Mouse (Mus musculus) forebrain, embryonic 11.5 days (tissue): ENCODE measurements around the gene Midn. TPM values are rescaled to one million over a fixed set of nuclear protein-coding genes. Genes with fewer than 3 reads are reported as not detected.
A peak's percentile ranks its signal among the peaks of the same experiment; 100 is the strongest.

ENCODE experiments used
- ATAC-seq: fragments of 200-750 bp; cut with Nextera tagmentation; replicated peaks from 2 replicates; pipeline ENCODE4 v1.8.0; 2017; ENCODE audit warnings: moderate TSS enrichment; ENCODE audit not compliant: low FRiP score
- DNase-seq: peaks from one replicate; pipeline ENCODE4 v3.0.0-alpha.2; 2017; ENCODE audit warnings: low spot score
- H3K27ac ChIP-seq: fragments of 300-500 bp; sonication (generic); 2 replicates; pipeline ENCODE4 v1.5.1; 2014; ENCODE audit warnings: low read depth, low read length
- H3K27me3 ChIP-seq: fragments of 300-500 bp; sonication (generic); 2 replicates; pipeline ENCODE4 v1.6.1; 2014; ENCODE audit warnings: mild to moderate bottlenecking, low read length, mixed read lengths; ENCODE audit not compliant: control insufficient read depth, insufficient read depth
- H3K36me3 ChIP-seq: fragments of 300-500 bp; sonication (generic); 2 replicates; pipeline ENCODE4 v1.6.1; 2014; ENCODE audit warnings: mild to moderate bottlenecking, low read length, moderate library complexity, mixed read lengths; ENCODE audit not compliant: control insufficient read depth, insufficient read depth
- H3K4me1 ChIP-seq: fragments of 300-500 bp; sonication (generic); replicated peaks from 2 replicates; pipeline ENCODE4 v1.6.1; 2014; ENCODE audit warnings: low read length, mixed read lengths; ENCODE audit not compliant: control insufficient read depth, insufficient read depth
- H3K4me2 ChIP-seq: fragments of 300-500 bp; sonication (generic); 2 replicates; pipeline ENCODE4 v1.6.1; 2014; ENCODE audit warnings: low read depth, mild to moderate bottlenecking, low read length, moderate library complexity, mixed read lengths; ENCODE audit not compliant: severe bottlenecking
- H3K4me3 ChIP-seq: fragments of 300-500 bp; sonication (generic); 2 replicates; pipeline ENCODE4 v1.5.1; 2014; ENCODE audit warnings: low read depth, low read length
- H3K9ac ChIP-seq: fragments of 300-500 bp; sonication (generic); 2 replicates; pipeline ENCODE4 v1.6.1; 2014; ENCODE audit warnings: low read length
- H3K9me3 ChIP-seq: fragments of 300-500 bp; sonication (generic); 2 replicates; pipeline ENCODE4 v1.6.1; 2016; ENCODE audit warnings: low read length, mixed read lengths; ENCODE audit not compliant: control insufficient read depth
- WGBS: fragments of 180-500 bp; shearing (Covaris S2); extraction: QIAGEN DNeasy Blood & Tissue Kit; methylation state at CpG from one replicate; pipeline ENCODE4 v1.1.7; 2014; 5-methylcytosine and 5-hydroxymethylcytosine counted together
- polyA plus RNA-seq: library from polyadenylated mRNA; unstranded; fragments of >200 nt; fragmentation: Nextera tagmentation; extraction: Ambion mirVana; gene quantifications from 2 replicates; pipeline ENCODE4 v1.2.1, GENCODE M21; 2014

The Midn gene
- polyA plus RNA-seq, 1 experiment from 2014 or later: 58.3 TPM

GRCm38 (mm10) chr10:80144159-80144558, 3.9 kb upstream of the Midn start:
- 92% methylated on average over 12 of the region's 12 CpGs for WGBS
- Histone ChIP-seq H3K4me2 (no peak overlapping the region), H3K4me1 (peaks cover 18% of the 10 kb centered on the region), H3K27ac (no peak overlapping the region), H3K27me3 (no peaks in the 10 kb centered on the region), H3K4me3 (no peak overlapping the region), H3K9me3 (no peaks in the 10 kb centered on the region), H3K36me3 (peaks cover 3% of the 10 kb centered on the region; the same call in 1 of the 2 replicates), H3K9ac (no peak overlapping the region; the same call in 1 of the 2 replicates)
- DNase-seq (no peak), ATAC-seq (no peak)

GRCm38 (mm10) chr10:80144864-80145838, 2.9 kb upstream of the Midn start:
- Histone ChIP-seq H3K9me3 (no peaks in the 10 kb centered on the region), H3K4me3 (no peak overlapping the region), H3K27ac (no peak overlapping the region), H3K36me3 (peaks cover 3% of the 10 kb centered on the region; the same call in 1 of the 2 replicates), H3K27me3 (no peaks in the 10 kb centered on the region), H3K4me1 (peaks cover 16% of the 10 kb centered on the region), H3K9ac (no peak overlapping the region), H3K4me2 (no peak overlapping the region)
- ATAC-seq (no peak), DNase-seq (peak; percentile 91)
- 76% methylated on average over 20 of the region's 20 CpGs for WGBS

- Histone ChIP-seq H3K27me3 (no peaks in the 10 kb centered on the region), H3K36me3 (peaks cover 3% of the 10 kb centered on the region; the same call in 1 of the 2 replicates), H3K4me3 (no peak overlapping the region), H3K4me2 (no peak overlapping the region), H3K27ac (no peak overlapping the region), H3K9me3 (no peaks in the 10 kb centered on the region), H3K9ac (no peak overlapping the region), H3K4me1 (peaks cover 16% of the 10 kb centered on the region)
- ATAC-seq: no peak
- peak; percentile 63 for DNase-seq
- WGBS: 87% methylated on average over 6 of the region's 6 CpGs
These were observed 2.2 kb upstream of the Midn start for GRCm38 (mm10) chr10:80145896-80146295.

- H3K4me2 ChIP-seq: no peak overlapping the region
- 82% methylated on average over 4 of the region's 4 CpGs for WGBS
- H3K9ac ChIP-seq: no peak overlapping the region
- peaks cover 16% of the 10 kb centered on the region for H3K4me1 ChIP-seq
- peaks cover 4% of the 10 kb centered on the region; the same call in 1 of the 2 replicates for H3K36me3 ChIP-seq
- ATAC-seq (no peak), DNase-seq (no peak)
- no peaks in the 10 kb centered on the region for H3K27me3 ChIP-seq
- H3K27ac ChIP-seq: 0 out of 2 replicates have a peak overlapping the region, but pooled peaks have one; percentile 5
- no peak overlapping the region for H3K4me3 ChIP-seq
- H3K9me3 ChIP-seq: no peaks in the 10 kb centered on the region
These were observed 1.5 kb upstream of the Midn start for GRCm38 (mm10) chr10:80146568-80147011.

GRCm38 (mm10) chr10:80147146-80147718, 840 bp upstream of the Midn start:
- peak overlapping the region; percentile 95; the same call in 1 of the 2 replicates for H3K9ac ChIP-seq
- peak overlapping the region; percentile 99 for H3K4me3 ChIP-seq
- H3K9me3 ChIP-seq: no peaks in the 10 kb centered on the region
- 75% methylated on average over 5 of the region's 5 CpGs for WGBS
- H3K4me1 ChIP-seq: peaks cover 16% of the 10 kb centered on the region
- peaks cover 7% of the 10 kb centered on the region for H3K36me3 ChIP-seq
- peak; percentile 61 for DNase-seq
- no peaks in the 10 kb centered on the region for H3K27me3 ChIP-seq
- H3K27ac ChIP-seq: peak overlapping the region; percentile 100
- peak overlapping the region; percentile 65 for H3K4me2 ChIP-seq
- no peak for ATAC-seq

GRCm38 (mm10) chr10:80148610-80149290, 678 bp downstream of the Midn start:
- no peaks in the 10 kb centered on the region for H3K9me3 ChIP-seq
- peak; percentile 45 for ATAC-seq
- H3K27me3 ChIP-seq: no peaks in the 10 kb centered on the region
- peaks cover 18% of the 10 kb centered on the region for H3K36me3 ChIP-seq
- H3K4me1 ChIP-seq: peaks cover 26% of the 10 kb centered on the region
- peak overlapping the region; percentile 99 for H3K4me3 ChIP-seq
- H3K4me2 ChIP-seq: peak overlapping the region; percentile 65
- H3K27ac ChIP-seq: peak overlapping the region; percentile 100
- WGBS: under 1% methylated on average over 56 of the region's 57 CpGs
- peak overlapping the region; percentile 95 for H3K9ac ChIP-seq
- DNase-seq: peak; percentile 97

- WGBS: under 1% methylated on average over 88 of the region's 88 CpGs
- Histone ChIP-seq H3K9me3 (no peaks in the 10 kb centered on the region), H3K27me3 (no peaks in the 10 kb centered on the region), H3K4me2 (peak overlapping the region; percentile 73), H3K36me3 (peaks cover 23% of the 10 kb centered on the region), H3K27ac (peak overlapping the region; percentile 100), H3K4me1 (peaks cover 33% of the 10 kb centered on the region), H3K4me3 (peak overlapping the region; percentile 99), H3K9ac (peak overlapping the region; percentile 100)
- DNase-seq: peak; percentile 99
- ATAC-seq: peak; percentile 80
These were observed 1.5 kb downstream of the Midn start for GRCm38 (mm10) chr10:80149291-80150225.
